Mouse (Mus musculus): ENCODE measurements around the gene Gm49486. TPM values are rescaled to one million over a fixed set of nuclear protein-coding genes. Genes with fewer than 3 reads are reported as not detected.

The Gm49486 gene
- total and polyA plus RNA-seq, 3 experiments, result 0.11 TPM; not detected in 2

- DNase-seq (ENCODE audit: low spot score) (no peak), ATAC-seq (ENCODE audit: extremely low read depth, insufficient number of reproducible peaks, low FRiP score, poor library complexity, severe bottlenecking) (no peak)
- no peak overlapping the region for H3K4me3 ChIP-seq (ENCODE audit: low read depth, low read length)
- TF ChIP-seq GATA1 (IDR thresholded peaks at IDR 0.05; ENCODE audit: borderline replicate concordance, low read length) (no peak), POLR2AphosphoS5 (IDR thresholded peaks at IDR 0.05; ENCODE audit: insufficient replicate concordance, low read depth, low read length) (no peak)
- H3K9me3 ChIP-seq (replicated peaks), result no peaks in the 10 kb centered on the region
- H3K27me3 ChIP-seq (ENCODE audit: insufficient read depth, low read length), result no peaks in the 10 kb centered on the region; the same call in 1 of the 2 replicates
- peaks cover 5% of the 10 kb centered on the region; the same call in 1 of the 2 replicates for H3K4me1 ChIP-seq (ENCODE audit: insufficient read depth, low read depth, low read length)
- H3K36me3 ChIP-seq (replicated peaks), result peaks cover 88% of the 10 kb centered on the region
Measured at GRCm38 (mm10) chr15:79304832-79305231, 75.6 kb downstream of the Gm49486 start.

GRCm38 (mm10) chr15:79306043-79306637 is 76.9 kb downstream of the Gm49486 start:
- H3K36me3 ChIP-seq (replicated peaks), result peaks cover 84% of the 10 kb centered on the region
- peaks cover 5% of the 10 kb centered on the region; the same call in 1 of the 2 replicates for H3K4me1 ChIP-seq (ENCODE audit: insufficient read depth, low read depth, low read length)
- no peaks in the 10 kb centered on the region; the same call in 1 of the 2 replicates for H3K27me3 ChIP-seq (ENCODE audit: insufficient read depth, low read length)
- no peak for ATAC-seq (ENCODE audit: extremely low read depth, insufficient number of reproducible peaks, low FRiP score, poor library complexity, severe bottlenecking)
- no peak for DNase-seq (ENCODE audit: low spot score)
- TF ChIP-seq GATA2 (IDR thresholded peaks at IDR 0.05; ENCODE audit: borderline replicate concordance, low read depth, low read length), result no peak
- no peak for TF ChIP-seq CTCF (IDR thresholded peaks at IDR 0.05; ENCODE audit: low read depth, low read length)
- TF ChIP-seq POLR2AphosphoS5 (IDR thresholded peaks at IDR 0.05; ENCODE audit: insufficient replicate concordance, low read depth, low read length), result no peak
- TF ChIP-seq GATA1 (IDR thresholded peaks at IDR 0.05; ENCODE audit: borderline replicate concordance, low read length), result no peak
- no peak overlapping the region for H3K4me3 ChIP-seq (ENCODE audit: low read depth, low read length)
- H3K9me3 ChIP-seq (replicated peaks), result no peaks in the 10 kb centered on the region

Other genes with a start within 250 kb of the Gm49486 start
- not detected in 2 replicates for gene H1f0, start 200.9 kb upstream of the Gm49486 start, total RNA-seq (2014; fragmentation: Nextera tagmentation)
- gene H1f0, start 200.9 kb upstream of the Gm49486 start, total RNA-seq (2017), result 0.16 TPM in 1 of 2 replicates, not detected in the other
- 0.03 and 0.05 TPM in 2 replicates for gene H1f0, start 200.9 kb upstream of the Gm49486 start, polyA plus RNA-seq (2012)
- gene Galr3, start 187.5 kb upstream of the Gm49486 start, total RNA-seq (2014; fragmentation: Nextera tagmentation), result not detected in 2 replicates
- gene Galr3, start 187.5 kb upstream of the Gm49486 start, total RNA-seq (2017), result not detected in 2 replicates
- gene Galr3, start 187.5 kb upstream of the Gm49486 start, polyA plus RNA-seq (2012), result not detected in 2 replicates
- 15.7 and 23.7 TPM in 2 replicates for gene Ankrd54, start 166.5 kb upstream of the Gm49486 start, total RNA-seq (2014; fragmentation: Nextera tagmentation)
- gene Ankrd54, start 166.5 kb upstream of the Gm49486 start, total RNA-seq (2017), result 15.8 and 19.0 TPM in 2 replicates
- 37.8 and 51.9 TPM in 2 replicates for gene Ankrd54, start 166.5 kb upstream of the Gm49486 start, polyA plus RNA-seq (2012)
- gene Eif3l, start 154.2 kb upstream of the Gm49486 start, total RNA-seq (2014; fragmentation: Nextera tagmentation), result 134 and 145 TPM in 2 replicates
- 261 and 285 TPM in 2 replicates for gene Eif3l, start 154.2 kb upstream of the Gm49486 start, total RNA-seq (2017)
- gene Eif3l, start 154.2 kb upstream of the Gm49486 start, polyA plus RNA-seq (2012), result 20.8 and 30.9 TPM in 2 replicates
- 10.4 and 11.5 TPM in 2 replicates for gene Micall1, start 120.5 kb upstream of the Gm49486 start, total RNA-seq (2014; fragmentation: Nextera tagmentation)
- gene Micall1, start 120.5 kb upstream of the Gm49486 start, total RNA-seq (2017), result 3.7 and 4.5 TPM in 2 replicates
- gene Micall1, start 120.5 kb upstream of the Gm49486 start, polyA plus RNA-seq (2012), result 19.9 and 20.5 TPM in 2 replicates
- 143 and 147 TPM in 2 replicates for gene Polr2f, start 88.4 kb upstream of the Gm49486 start, total RNA-seq (2014; fragmentation: Nextera tagmentation)
- gene Polr2f, start 88.4 kb upstream of the Gm49486 start, total RNA-seq (2017), result 97.0 and 109 TPM in 2 replicates
- 210 and 266 TPM in 2 replicates for gene Polr2f, start 88.4 kb upstream of the Gm49486 start, polyA plus RNA-seq (2012)
- gene 1700088E04Rik, start 88.1 kb upstream of the Gm49486 start, total RNA-seq (2014; fragmentation: Nextera tagmentation), result 1.4 and 2.8 TPM in 2 replicates
- 1.6 and 2.2 TPM in 2 replicates for gene 1700088E04Rik, start 88.1 kb upstream of the Gm49486 start, total RNA-seq (2017)
- gene 1700088E04Rik, start 88.1 kb upstream of the Gm49486 start, polyA plus RNA-seq (2012), result 0.46 and 0.50 TPM in 2 replicates
- not detected in 2 replicates for gene Sox10, start 64.2 kb upstream of the Gm49486 start, total RNA-seq (2014; fragmentation: Nextera tagmentation)
- gene Sox10, start 64.2 kb upstream of the Gm49486 start, total RNA-seq (2017), result 0.11 TPM in 1 of 2 replicates, not detected in the other
- not detected in 2 replicates for gene Sox10, start 64.2 kb upstream of the Gm49486 start, polyA plus RNA-seq (2012)
- 10.0 and 10.2 TPM in 2 replicates for gene Pick1, start 218 bp upstream of the Gm49486 start, total RNA-seq (2014; fragmentation: Nextera tagmentation)
- gene Pick1, start 218 bp upstream of the Gm49486 start, total RNA-seq (2017), result 14.2 and 14.6 TPM in 2 replicates
- gene Pick1, start 218 bp upstream of the Gm49486 start, polyA plus RNA-seq (2012), result 19.7 and 21.0 TPM in 2 replicates
- gene Slc16a8, start 25.4 kb downstream of the Gm49486 start, total RNA-seq (2014; fragmentation: Nextera tagmentation), result not detected in 2 replicates
- not detected in 2 replicates for gene Slc16a8, start 25.4 kb downstream of the Gm49486 start, total RNA-seq (2017)
- not detected in 2 replicates for gene Slc16a8, start 25.4 kb downstream of the Gm49486 start, polyA plus RNA-seq (2012)
- not detected in 2 replicates for gene Baiap2l2, start 56.1 kb downstream of the Gm49486 start, total RNA-seq (2014; fragmentation: Nextera tagmentation)
- 0.06 TPM in 1 of 2 replicates, not detected in the other for gene Baiap2l2, start 56.1 kb downstream of the Gm49486 start, total RNA-seq (2017)
- not detected in 2 replicates for gene Baiap2l2, start 56.1 kb downstream of the Gm49486 start, polyA plus RNA-seq (2012)
- 22.1 and 24.5 TPM in 2 replicates for gene Pla2g6, start 99.0 kb downstream of the Gm49486 start, total RNA-seq (2014; fragmentation: Nextera tagmentation)
- gene Pla2g6, start 99.0 kb downstream of the Gm49486 start, total RNA-seq (2017), result 6.5 and 7.0 TPM in 2 replicates
- gene Pla2g6, start 99.0 kb downstream of the Gm49486 start, polyA plus RNA-seq (2012), result 25.1 and 26.4 TPM in 2 replicates
- 10.1 and 10.2 TPM in 2 replicates for gene Maff, start 117.2 kb downstream of the Gm49486 start, total RNA-seq (2014; fragmentation: Nextera tagmentation)
- gene Maff, start 117.2 kb downstream of the Gm49486 start, total RNA-seq (2017), result 11.7 and 14.8 TPM in 2 replicates
- gene Maff, start 117.2 kb downstream of the Gm49486 start, polyA plus RNA-seq (2012), result 8.4 and 8.6 TPM in 2 replicates
- 11.3 and 13.3 TPM in 2 replicates for gene Tmem184b, start 174.2 kb downstream of the Gm49486 start, total RNA-seq (2014; fragmentation: Nextera tagmentation)
- gene Tmem184b, start 174.2 kb downstream of the Gm49486 start, total RNA-seq (2017), result 1.9 and 2.3 TPM in 2 replicates
- gene Tmem184b, start 174.2 kb downstream of the Gm49486 start, polyA plus RNA-seq (2012), result 12.9 and 13.8 TPM in 2 replicates
- gene Csnk1e, start 226.2 kb downstream of the Gm49486 start, total RNA-seq (2014; fragmentation: Nextera tagmentation), result not detected in 2 replicates
- gene Csnk1e, start 226.2 kb downstream of the Gm49486 start, total RNA-seq (2017), result 0.35 and 0.44 TPM in 2 replicates
- gene Csnk1e, start 226.2 kb downstream of the Gm49486 start, polyA plus RNA-seq (2012), result not detected in 2 replicates

Data from G1E (cell line).